Mouse (Mus musculus): ENCODE measurements at regions not wholly inside any gene's neighbourhood (a gene's known extent, or its start where the extent isn't known, plus 50 kb on each side); places are given as distances from the start of the nearest gene placed in this dataset.

GRCm38 (mm10) chr3:131812968-131813367, 248.4 kb downstream of the Papss1 start:
- TF ChIP-seq MAZ (IDR thresholded peaks at IDR 0.05; ENCODE audit: low read depth, low read length): no peak
- TF ChIP-seq CHD1 (IDR thresholded peaks at IDR 0.05; ENCODE audit: low read depth, low read length): no peak
- no peak for TF ChIP-seq POLR2A (IDR thresholded peaks at IDR 0.05; ENCODE audit: low read depth, low read length)
- TF ChIP-seq TCF12 (IDR thresholded peaks at IDR 0.05; ENCODE audit: low read depth, low read length): no peak
- TF ChIP-seq KAT2A (IDR thresholded peaks at IDR 0.05; ENCODE audit: insufficient replicate concordance, low read length): no peak
- no peak for TF ChIP-seq RCOR1 (conservative IDR thresholded peaks at IDR 0.05; ENCODE audit: low read depth, low read length)
